ENCODE assay signal across 29 mouse cellular contexts in genomic region chr9:55216078-55216477, GRCm38 (mm10). TPM values are rescaled to one million over a fixed set of nuclear protein-coding genes. Genes with fewer than 3 reads are reported as not detected.
A peak's percentile ranks its signal among the peaks of the same experiment; 100 is the strongest.
DNase-seq lines count a peak whose midpoint lies in the region; ATAC-seq and TF ChIP-seq lines count a peak whose summit lies in the region.
"Had no signal": no experiment of that assay in that cellular context is flagged by ENCODE, and none has a peak within 500 bp of the region (broad histone marks: within the 10 kb centered on the region; RNA-seq: fewer than 3 reads in every experiment).

No protein-coding gene starts in this region.

- no peaks in the 10 kb centered on the region for H3K9me3 ChIP-seq in liver, embryonic 12.5 days (replicated peaks)
- H3K9me3 ChIP-seq in ES-E14 (ENCODE audit: control insufficient read depth, insufficient read depth, low read depth, low read length), result no peaks in the 10 kb centered on the region
- H3K9me3 ChIP-seq in forebrain, embryonic 13.5 days (replicated peaks), result no peaks in the 10 kb centered on the region
- no peaks in the 10 kb centered on the region for H3K9me3 ChIP-seq in midbrain, embryonic 14.5 days (ENCODE audit: control insufficient read depth, low read length)
- H3K9me3 ChIP-seq: embryonic facial prominence, embryonic 10.5 days; embryonic facial prominence, embryonic 13.5 days; forebrain, embryonic 12.5 days; heart, embryonic 13.5 days had no signal

- H3K4me1 ChIP-seq in liver, adult 2 months (ENCODE audit: control insufficient read depth, insufficient read depth, low read length), result peaks cover 29% of the 10 kb centered on the region
- peaks cover 9% of the 10 kb centered on the region for H3K4me1 ChIP-seq in liver, embryonic 12.5 days
- peaks cover 21 to 42% of the 10 kb centered on the region in 2 experiments for H3K4me1 ChIP-seq in ES-E14 (ENCODE audit: control insufficient read depth in 2 of 2, insufficient read depth in 2 of 2, low read length in 2 of 2, poor library complexity in 1 of 2)
- H3K4me1 ChIP-seq in forebrain, embryonic 13.5 days, result peaks cover 4% of the 10 kb centered on the region; the same call in 1 of the 2 replicates
- H3K4me1 ChIP-seq in midbrain, embryonic 14.5 days (ENCODE audit: control insufficient read depth, insufficient read depth, low read length), result 0 out of 2 replicates have a peak, but pooled peaks cover 2% of the 10 kb centered on the region

- H3K79me2 ChIP-seq in liver, adult 2 months (ENCODE audit: control insufficient read depth, insufficient read depth, low read length), result peaks cover 10% of the 10 kb centered on the region; the same call in 1 of the 2 replicates

- H3K27ac ChIP-seq in liver, adult 2 months (replicated peaks; ENCODE audit: insufficient read depth, low read depth, low read length), result peak overlapping the region; percentile 22; the same call in 1 of the 2 replicates
- no peak overlapping the region for H3K27ac ChIP-seq in liver, embryonic 12.5 days
- H3K27ac ChIP-seq in ES-E14 (ENCODE audit: insufficient read depth, low read depth, low read length, poor library complexity, severe bottlenecking), result peak overlapping the region; percentile 99
- H3K27ac ChIP-seq in forebrain, embryonic 13.5 days, result no peak overlapping the region
- no peak overlapping the region for H3K27ac ChIP-seq in midbrain, embryonic 14.5 days (replicated peaks; ENCODE audit: low read depth, low read length)
- H3K27ac ChIP-seq: embryonic facial prominence, embryonic 10.5 days; embryonic facial prominence, embryonic 13.5 days; forebrain, embryonic 12.5 days; heart, embryonic 13.5 days; hindbrain, embryonic 14.5 days; hindbrain, postnatal 0 days had no signal

- WGBS in liver, adult 2 months, result 91% methylated on average over 2 of the region's 2 CpGs
- WGBS in liver, embryonic 12.5 days (ENCODE audit: insufficient replicate concordance), result 77% methylated on average over 2 of the region's 2 CpGs
- 64% methylated on average over 2 of the region's 2 CpGs for WGBS in forebrain, embryonic 13.5 days
- WGBS in midbrain, embryonic 14.5 days, result 50% methylated on average over 2 of the region's 2 CpGs

- no peak for ATAC-seq in liver, embryonic 12.5 days
- no peak for ATAC-seq in forebrain, embryonic 13.5 days
- no peak for ATAC-seq in midbrain, embryonic 14.5 days (ENCODE audit: low FRiP score, low TSS enrichment)
- ATAC-seq: forebrain, embryonic 16.5 days; hindbrain, postnatal 0 days; inflammation-experienced regulatory T-cells, adult 6 months; intestine, embryonic 16.5 days had no signal

- H3K9ac ChIP-seq in liver, adult 2 months (ENCODE audit: low read depth, low read length), result no peak overlapping the region
- H3K9ac ChIP-seq in liver, embryonic 12.5 days, result no peak overlapping the region
- peak overlapping the region; percentile 47; the same call in 1 of the 2 replicates for H3K9ac ChIP-seq in ES-E14 (ENCODE audit: insufficient read depth, low read depth, low read length, poor library complexity, severe bottlenecking)
- H3K9ac ChIP-seq in forebrain, embryonic 13.5 days, result no peak overlapping the region
- H3K9ac ChIP-seq in midbrain, embryonic 14.5 days (replicated peaks; ENCODE audit: low read length), result no peak overlapping the region
- H3K9ac ChIP-seq: embryonic facial prominence, embryonic 13.5 days; forebrain, embryonic 12.5 days; heart, embryonic 13.5 days; hindbrain, embryonic 14.5 days had no signal

- TF ChIP-seq CTCF in liver, adult 2 months (IDR thresholded peaks at IDR 0.05; ENCODE audit: low read depth, low read length), result no peak

- no peak overlapping the region for H3K4me3 ChIP-seq in liver, adult 2 months (ENCODE audit: insufficient read depth, low read depth, low read length)
- no peak overlapping the region for H3K4me3 ChIP-seq in liver, embryonic 12.5 days
- H3K4me3 ChIP-seq in ES-E14 (ENCODE audit: insufficient read depth in 1 of 2, low read depth in 1 of 2, low read length in 2 of 2, poor library complexity in 1 of 2, severe bottlenecking in 1 of 2), result peak overlapping the region; percentile 30 to 38; a peak in 3 of 4 replicates
- no peak overlapping the region for H3K4me3 ChIP-seq in forebrain, embryonic 13.5 days
- no peak overlapping the region for H3K4me3 ChIP-seq in midbrain, embryonic 14.5 days (replicated peaks; ENCODE audit: low read depth, low read length)
- H3K4me3 ChIP-seq: embryonic facial prominence, embryonic 10.5 days; embryonic facial prominence, embryonic 13.5 days; erythroblast, embryonic 14.5 days; forebrain, embryonic 12.5 days; heart, embryonic 13.5 days had no signal

- in situ Hi-C loops in ES-E14 (cut with MboI; ENCODE audit: low sequenced_read_pairs in 2 of 2, unreplicated experiment in 2 of 2), result no loop called here

- H3K36me3 ChIP-seq in liver, adult 2 months (ENCODE audit: control insufficient read depth, insufficient read depth, low read length), result peaks cover 67% of the 10 kb centered on the region
- H3K36me3 ChIP-seq in liver, embryonic 12.5 days, result peaks cover 87% of the 10 kb centered on the region
- H3K36me3 ChIP-seq in ES-E14 (ENCODE audit: control insufficient read depth, insufficient read depth, low read length, poor library complexity, severe bottlenecking), result peaks cover 39% of the 10 kb centered on the region
- H3K36me3 ChIP-seq in forebrain, embryonic 13.5 days (ENCODE audit: poor library complexity, severe bottlenecking), result peaks cover 81% of the 10 kb centered on the region
- H3K36me3 ChIP-seq in midbrain, embryonic 14.5 days (ENCODE audit: control insufficient read depth, insufficient read depth, low read length), result peaks cover 70% of the 10 kb centered on the region

- no peak overlapping the region for H3K4me2 ChIP-seq in liver, embryonic 12.5 days
- no peak overlapping the region for H3K4me2 ChIP-seq in forebrain, embryonic 13.5 days
- no peak overlapping the region for H3K4me2 ChIP-seq in midbrain, embryonic 14.5 days (ENCODE audit: low read length)
- H3K4me2 ChIP-seq: embryonic facial prominence, embryonic 13.5 days; forebrain, embryonic 12.5 days; heart, embryonic 13.5 days; hindbrain, embryonic 14.5 days had no signal

- no peak for TF ChIP-seq POLR2A in liver, adult 2 months (IDR thresholded peaks at IDR 0.05; ENCODE audit: extremely low read depth, insufficient read depth, low read length)

- no peaks in the 10 kb centered on the region for H3K27me3 ChIP-seq in liver, adult 2 months (ENCODE audit: control insufficient read depth, insufficient read depth, low read length)
- no peaks in the 10 kb centered on the region for H3K27me3 ChIP-seq in liver, embryonic 12.5 days (replicated peaks)
- no peaks in the 10 kb centered on the region for H3K27me3 ChIP-seq in forebrain, embryonic 13.5 days
- H3K27me3 ChIP-seq in midbrain, embryonic 14.5 days (ENCODE audit: control insufficient read depth, insufficient read depth, low read length), result no peaks in the 10 kb centered on the region
- H3K27me3 ChIP-seq: CH12.LX; embryonic facial prominence, embryonic 13.5 days; forebrain, embryonic 12.5 days; heart, embryonic 13.5 days had no signal

- no peak for DNase-seq in liver, adult 2 months (ENCODE audit: extremely low read depth, low read depth, low spot score)
- peak; percentile 86 for DNase-seq in ES-E14 (ENCODE audit: low read depth, low spot score)
- DNase-seq in ZHBTc4 (ENCODE audit: low read depth, low spot score), result peak; percentile 97
- DNase-seq in midbrain, embryonic 14.5 days, result no peak
- no peak for DNase-seq in embryo, embryonic 11 days
- DNase-seq: adrenal gland, adult 2 months; adrenal gland, postnatal 14 days; B cell, adult 2 months; cerebellum, adult 18-20 months; cerebellum, adult 9-10 months; cerebellum, postnatal 14 days; gastrocnemius, postnatal 10 days; gastrocnemius, postnatal 36 days; heart, postnatal 14 days; heart, postnatal 4 days; kidney, adult 18-20 months had no signal

TF ChIP-seq in ES-E14, 5 proteins besides CTCF, POLR2A, EP300 and RAD21:
- TF ChIP-seq MAFK (IDR thresholded peaks at IDR 0.05; ENCODE audit: insufficient read depth, low read depth, low read length) (no peak), ZC3H11A (IDR thresholded peaks at IDR 0.05; ENCODE audit: borderline replicate concordance, low read depth, low read length) (no peak), ZNF384 (IDR thresholded peaks at IDR 0.05; ENCODE audit: low read depth, low read length) (no peak), CHD2 (IDR thresholded peaks at IDR 0.05; ENCODE audit: low read depth, low read length) (no peak; the same call in 1 of the 2 replicates), HCFC1 (IDR thresholded peaks at IDR 0.05; ENCODE audit: borderline replicate concordance, insufficient read depth, low read length) (no peak)
TF ChIP-seq in ES-E14: peak in this region for 0.

RNA-seq across cellular contexts. Expression of gene Fbxo22, which starts 7.4 kb away (rescaled TPM):
- 44.4 and 45.4 TPM in 2 replicates for total RNA-seq in liver, adult 2 months (2014; rRNA removed)
- 18.3 and 18.5 TPM in 2 replicates for polyA plus RNA-seq in liver, adult 2 months (2012; rRNA removed)
- polyA plus RNA-seq in liver, embryonic 12.5 days (2016; fragmentation: Nextera tagmentation; extraction: Ambion mirVana), result 33.0 and 36.3 TPM in 2 replicates
- 58.4 and 60.5 TPM in 2 replicates for total RNA-seq in ES-E14 (2012; rRNA removed)
- polyA plus RNA-seq in forebrain, embryonic 13.5 days (2015; fragmentation: Nextera tagmentation; extraction: Ambion mirVana), result 86.9 and 90.2 TPM in 2 replicates
- polyA plus RNA-seq in midbrain, embryonic 14.5 days (2014; fragmentation: Nextera tagmentation; extraction: Ambion mirVana), result 76.2 and 90.4 TPM in 2 replicates

Comparison
In these comparisons a context has a peak if more than half of its experiments do, and no peak if none do; other contexts are left out.
1. H3K27ac ChIP-seq: peak in liver, adult 2 months (single experiment) and ES-E14 (single experiment); none in liver, embryonic 12.5 days (single experiment), forebrain, embryonic 13.5 days (single experiment) and midbrain, embryonic 14.5 days (single experiment).
2. DNase-seq: peak in ES-E14 (single experiment) and ZHBTc4 (single experiment); none in liver, adult 2 months (single experiment), midbrain, embryonic 14.5 days (single experiment) and embryo, embryonic 11 days (single experiment).
3. H3K4me3 ChIP-seq: peak in ES-E14 (2 of 2); none in liver, adult 2 months (single experiment), liver, embryonic 12.5 days (single experiment), forebrain, embryonic 13.5 days (single experiment) and midbrain, embryonic 14.5 days (single experiment).